33 mouse cellular contexts compared by ENCODE assay signal in the genomic region with DNA sequence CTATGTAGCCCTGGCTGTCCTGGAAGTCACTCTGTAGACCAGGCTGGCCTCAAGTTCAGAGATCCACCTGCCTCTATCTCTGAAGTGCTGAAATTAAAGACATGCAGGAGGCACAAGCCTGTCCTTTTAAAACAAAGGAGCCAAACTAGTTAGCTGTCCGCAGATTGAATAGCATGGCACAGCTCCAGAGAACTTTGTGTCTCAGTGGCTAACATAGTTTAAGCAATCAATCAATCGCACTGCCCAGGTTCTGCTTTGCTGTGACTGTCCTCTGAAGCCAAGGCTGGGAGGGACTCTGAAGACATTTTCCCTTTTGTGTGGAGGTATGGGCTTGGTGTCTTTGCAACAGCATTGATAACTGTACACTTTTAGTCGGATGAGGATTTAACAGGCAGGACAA. TPM values are rescaled to one million over a fixed set of nuclear protein-coding genes. Genes with fewer than 3 reads are reported as not detected.
DNase-seq lines count a peak whose midpoint lies in the region; ATAC-seq lines count a peak whose summit lies in the region.
"Had no signal": no experiment of that assay in that cellular context is flagged by ENCODE, and none has a peak within 500 bp of the region (broad histone marks: within the 10 kb centered on the region; RNA-seq: fewer than 3 reads in every experiment).

No protein-coding gene starts in this region.

- peak; percentile 51; the same call in 1 of the 2 replicates for ATAC-seq in liver, embryonic 16.5 days (ENCODE audit: low read depth)
- no peak for ATAC-seq in liver, embryonic 11.5 days (replicated peaks; ENCODE audit: low FRiP score)
- ATAC-seq: forebrain, postnatal 0 days; intestine, postnatal 0 days; midbrain, embryonic 16.5 days had no signal

- H3K4me3 ChIP-seq in liver, embryonic 16.5 days (ENCODE audit: low read depth, low read length): no peak overlapping the region
- H3K4me3 ChIP-seq in liver, embryonic 11.5 days (ENCODE audit: low read depth, low read length): no peak overlapping the region
- H3K4me3 ChIP-seq: embryonic facial prominence, embryonic 10.5 days; embryonic facial prominence, embryonic 15.5 days; forebrain, embryonic 12.5 days; heart, embryonic 13.5 days; lung, embryonic 15.5 days; stomach, embryonic 15.5 days had no signal

- H3K27ac ChIP-seq in liver, embryonic 16.5 days (ENCODE audit: low read length): 0 out of 2 replicates have a peak overlapping the region, but pooled peaks have one; percentile 4
- no peak overlapping the region for H3K27ac ChIP-seq in liver, embryonic 11.5 days (ENCODE audit: low read depth, low read length)
- H3K27ac ChIP-seq: embryonic facial prominence, embryonic 10.5 days; embryonic facial prominence, embryonic 15.5 days; forebrain, embryonic 12.5 days; heart, embryonic 13.5 days; hindbrain, embryonic 14.5 days; lung, embryonic 15.5 days; stomach, embryonic 15.5 days had no signal

- WGBS in liver, embryonic 16.5 days (ENCODE audit: insufficient replicate concordance): 54% methylated on average over 3 of the region's 3 CpGs
- WGBS in liver, embryonic 11.5 days: 86% methylated on average over 3 of the region's 3 CpGs

- no peaks in the 10 kb centered on the region for H3K9me3 ChIP-seq in liver, embryonic 16.5 days (replicated peaks; ENCODE audit: control insufficient read depth, low read length)
- H3K9me3 ChIP-seq in liver, embryonic 11.5 days (ENCODE audit: control insufficient read depth, low read length): no peaks in the 10 kb centered on the region
- H3K9me3 ChIP-seq: embryonic facial prominence, embryonic 10.5 days; embryonic facial prominence, embryonic 15.5 days; forebrain, embryonic 12.5 days; G1E; heart, embryonic 13.5 days; lung, embryonic 15.5 days; stomach, embryonic 15.5 days had no signal

- DNase-seq in adrenal gland, adult 2 months: peak; percentile 66
- no peak for DNase-seq in adrenal gland, adult 8-10 months
- peak; percentile 24 for DNase-seq in kidney, postnatal 14 days
- no peak for DNase-seq in kidney, postnatal 10 days
- no peak for DNase-seq in liver, embryonic 11.5 days (ENCODE audit: low spot score)
- peak; percentile 41 for DNase-seq in adipocyte (ENCODE audit: low spot score)
- no peak for DNase-seq in gastrocnemius, postnatal 14 days
- DNase-seq: cerebellum, adult 8-10 months; cerebellum, postnatal 25 days; forebrain, postnatal 0 days; heart, postnatal 10 days; layer of hippocampus, postnatal 36 days; left cerebral cortex, postnatal 4 days; right cerebral cortex, postnatal 25 days had no signal

- no peaks in the 10 kb centered on the region for H3K27me3 ChIP-seq in liver, embryonic 16.5 days (ENCODE audit: control insufficient read depth, insufficient read depth, low read depth, low read length)
- H3K27me3 ChIP-seq in liver, embryonic 11.5 days (replicated peaks; ENCODE audit: control insufficient read depth, insufficient read depth, low read length): no peaks in the 10 kb centered on the region
- H3K27me3 ChIP-seq: embryonic facial prominence, embryonic 15.5 days; forebrain, embryonic 12.5 days; heart, embryonic 13.5 days; lung, embryonic 15.5 days; stomach, embryonic 15.5 days had no signal

- H3K36me3 ChIP-seq in liver, embryonic 16.5 days (ENCODE audit: control insufficient read depth, insufficient read depth): no peaks in the 10 kb centered on the region
- H3K36me3 ChIP-seq in liver, embryonic 11.5 days (ENCODE audit: control insufficient read depth, insufficient read depth, low read length): no peaks in the 10 kb centered on the region
- H3K36me3 ChIP-seq: embryonic facial prominence, embryonic 10.5 days; embryonic facial prominence, embryonic 15.5 days; forebrain, embryonic 12.5 days; G1E; heart, embryonic 13.5 days; lung, embryonic 15.5 days; stomach, embryonic 15.5 days had no signal

- H3K4me2 ChIP-seq in liver, embryonic 16.5 days (ENCODE audit: low read depth, low read length): no peak overlapping the region
- no peak overlapping the region for H3K4me2 ChIP-seq in liver, embryonic 11.5 days
- H3K4me2 ChIP-seq: embryonic facial prominence, embryonic 15.5 days; forebrain, embryonic 12.5 days; heart, embryonic 13.5 days; hindbrain, embryonic 14.5 days; lung, embryonic 15.5 days; midbrain, embryonic 11.5 days; stomach, embryonic 15.5 days had no signal

- intact Hi-C loops in gastrocnemius, postnatal 14 days (cut with DNase I; ENCODE audit: low total_unique reads): no loop called here

- no peak overlapping the region for H3K9ac ChIP-seq in liver, embryonic 16.5 days (ENCODE audit: low read depth, low read length)
- no peak overlapping the region for H3K9ac ChIP-seq in liver, embryonic 11.5 days (ENCODE audit: low read depth, low read length)
- H3K9ac ChIP-seq: embryonic facial prominence, embryonic 15.5 days; forebrain, embryonic 12.5 days; forebrain, postnatal 0 days; heart, embryonic 13.5 days; hindbrain, embryonic 14.5 days; lung, embryonic 15.5 days; stomach, embryonic 15.5 days had no signal

- no peaks in the 10 kb centered on the region for H3K4me1 ChIP-seq in liver, embryonic 16.5 days (ENCODE audit: control insufficient read depth, low read depth, low read length)
- H3K4me1 ChIP-seq in liver, embryonic 11.5 days (replicated peaks; ENCODE audit: control insufficient read depth, insufficient read depth, low read length): no peaks in the 10 kb centered on the region
- H3K4me1 ChIP-seq: embryonic facial prominence, embryonic 15.5 days; forebrain, embryonic 12.5 days; lung, embryonic 15.5 days; stomach, embryonic 15.5 days had no signal

RNA-seq across cellular contexts. Expression of a gene that starts 7.8 kb away (rescaled TPM):
- 1,000 to 10,000 TPM in 1 of 2 experiments, under 1 TPM in 1; 0.35 to 2,407 TPM for total RNA-seq in adrenal gland, adult 2 months (2021)
- polyA plus RNA-seq in adrenal gland, adult 2 months (2012; rRNA removed): 81.8 and 163 TPM in 2 replicates
- 1,000 to 10,000 TPM in 2 of 4 experiments, under 1 TPM in 2; 0.62 to 2,477 (median 1,006) TPM for total RNA-seq in adrenal gland, adult 8-10 months (2022)
- polyA plus RNA-seq in liver, embryonic 16.5 days (2015; fragmentation: Nextera tagmentation; extraction: Ambion mirVana): 14.4 and 15.3 TPM in 2 replicates
- polyA plus RNA-seq in liver, embryonic 11.5 days (2014; fragmentation: Nextera tagmentation; extraction: Ambion mirVana): 0.15 and 0.26 TPM in 2 replicates
- total RNA-seq in gastrocnemius, postnatal 14 days (2021): not detected
- total RNA-seq: forebrain, postnatal 0 days; G1E; heart, adult 8-10 months; heart, postnatal 10 days; hematopoietic stem cell, adult 5-6 weeks; layer of hippocampus, postnatal 36 days; left cerebral cortex, postnatal 4 days; megakaryocyte, adult 5-6 weeks; neutrophil, adult 5-6 weeks had no signal
- polyA plus RNA-seq: embryonic facial prominence, embryonic 10.5 days; forebrain, embryonic 12.5 days; forebrain, postnatal 0 days; G1E; gonadal fat pad, adult 2 months; heart, embryonic 13.5 days; hindbrain, embryonic 14.5 days; large intestine, adult 2 months; lung, embryonic 15.5 days; midbrain, embryonic 11.5 days; midbrain, embryonic 16.5 days; neural tube, embryonic 11.5 days had no signal

Comparison
In these comparisons a context has a peak if more than half of its experiments do, and no peak if none do; other contexts are left out.
1. DNase-seq: peak in adrenal gland, adult 2 months (single experiment), kidney, postnatal 14 days (single experiment) and adipocyte (single experiment); none in adrenal gland, adult 8-10 months (single experiment), kidney, postnatal 10 days (single experiment), liver, embryonic 11.5 days (single experiment) and gastrocnemius, postnatal 14 days (single experiment).